Mouse (Mus musculus) MEL (cell line): ENCODE measurements at regions not wholly inside any gene's neighbourhood (a gene's known extent, or its start where the extent isn't known, plus 50 kb on each side); places are given as distances from the start of the nearest gene placed in this dataset.

Source experiments
- DNase-seq: peaks from one replicate; pipeline ENCODE4 v3.0.0; 2011; ENCODE audit warnings: low read depth, low spot score
- H3K27ac ChIP-seq: 2 replicates; pipeline ENCODE4 v1.5.1; 2012; ENCODE audit warnings: low read depth, mild to moderate bottlenecking, control low read depth, low read length, moderate library complexity; ENCODE audit not compliant: control insufficient read depth
- H3K27me3 ChIP-seq, 2 experiments: fragments of 150-350 bp in 1 of 2; sonication (generic) in 1 of 2; 2 replicates each; pipeline ENCODE4 v1.6.1; 2012; ENCODE audit warnings: low read length in 2 of 2, mild to moderate bottlenecking in 2 of 2, improper control_type of control experiment in 1 of 2, moderate library complexity in 1 of 2; ENCODE audit not compliant: insufficient read depth in 2 of 2, control insufficient read depth in 1 of 2
- H3K36me3 ChIP-seq, 2 experiments: 2 replicates each; pipeline ENCODE4 v1.6.1; 2012 to 2014; ENCODE audit warnings: low read length in 2 of 2, improper control_type of control experiment in 1 of 2, inconsistent platforms in 1 of 2, mild to moderate bottlenecking in 1 of 2; ENCODE audit not compliant: insufficient read depth in 2 of 2, control insufficient read depth in 1 of 2
- H3K4me1 ChIP-seq, 2 experiments: fragments of 150-350 bp in 1 of 2; sonication (generic) in 1 of 2; 2 replicates each; pipeline ENCODE4 v1.6.1; 2012; ENCODE audit warnings: low read length in 2 of 2, improper control_type of control experiment in 1 of 2, mild to moderate bottlenecking in 1 of 2; ENCODE audit not compliant: insufficient read depth in 2 of 2, control insufficient read depth in 1 of 2
- H3K4me3 ChIP-seq, 2 experiments: fragments of 150-350 bp in 1 of 2; sonication (generic) in 1 of 2; 2 replicates each; pipeline ENCODE4 v1.5.1; 2012; ENCODE audit warnings: low read depth in 2 of 2, low read length in 2 of 2, mild to moderate bottlenecking in 2 of 2, moderate library complexity in 2 of 2, control low read depth in 1 of 2, improper control_type of control experiment in 1 of 2; ENCODE audit not compliant: control insufficient read depth in 1 of 2, insufficient read depth in 1 of 2
- H3K79me2 ChIP-seq: 2 replicates; pipeline ENCODE4 v1.6.1; 2012; ENCODE audit warnings: mild to moderate bottlenecking, low read length, moderate library complexity; ENCODE audit not compliant: control insufficient read depth, poor library complexity, insufficient read depth
- H3K9ac ChIP-seq: 2 replicates; pipeline ENCODE4 v1.6.1; 2012; ENCODE audit warnings: low read depth, mild to moderate bottlenecking, control low read depth, low read length, moderate library complexity; ENCODE audit not compliant: control insufficient read depth, poor library complexity, severe bottlenecking
- H3K9me3 ChIP-seq: fragments of 150-350 bp; sonication (generic); replicated peaks from 2 replicates; pipeline ENCODE4 v1.6.1; 2012; ENCODE audit warnings: mild to moderate bottlenecking, low read length, improper control_type of control experiment, moderate library complexity; ENCODE audit not compliant: insufficient read depth
- CHD1 ChIP-seq: IDR thresholded peaks from 2 replicates; pipeline ENCODE4 v1.6.1; 2012; ENCODE audit warnings: low read depth, mild to moderate bottlenecking, inconsistent platforms, low read length, improper control_type of control experiment
- CHD2 ChIP-seq: IDR thresholded peaks from 2 replicates; pipeline ENCODE4 v1.6.1; 2011; ENCODE audit warnings: low read length, improper control_type of control experiment
- CTCF ChIP-seq, 3 experiments: IDR thresholded peaks in 2 of 3; conservative IDR thresholded peaks in 1 of 3; 2 replicates each; pipeline ENCODE4 v1.5.1; 2011 to 2012; ENCODE audit warnings: low read length in 3 of 3, low read depth in 2 of 3, mild to moderate bottlenecking in 2 of 3, improper control_type of control experiment in 1 of 3, inconsistent platforms in 1 of 3, mixed read lengths in 1 of 3, moderate library complexity in 1 of 3; ENCODE audit not compliant: control insufficient read depth in 1 of 3, insufficient read depth in 1 of 3, poor library complexity in 1 of 3, severe bottlenecking in 1 of 3
- ELF1 ChIP-seq: IDR thresholded peaks from 2 replicates; pipeline ENCODE4 v1.6.1; 2014; ENCODE audit warnings: low read depth, mild to moderate bottlenecking, inconsistent platforms, low read length, improper control_type of control experiment, moderate library complexity
- GATA1 ChIP-seq: IDR thresholded peaks from 2 replicates; pipeline ENCODE4 v1.6.1; 2011; ENCODE audit warnings: low read depth, low read length, improper control_type of control experiment
- HCFC1 ChIP-seq: IDR thresholded peaks from 2 replicates; pipeline ENCODE4 v1.6.1; 2012; ENCODE audit warnings: low read depth, mild to moderate bottlenecking, inconsistent platforms, low read length, improper control_type of control experiment, moderate library complexity
- JUND ChIP-seq: IDR thresholded peaks from 2 replicates; pipeline ENCODE4 v1.6.1; 2011; ENCODE audit warnings: low read depth, mild to moderate bottlenecking, improper control_type of control experiment, low read length
- KAT2A ChIP-seq: conservative IDR thresholded peaks from 2 replicates; pipeline ENCODE4 v1.6.1; 2012; ENCODE audit warnings: low read depth, low read length, improper control_type of control experiment, inconsistent platforms
- MAFK ChIP-seq: IDR thresholded peaks from 2 replicates; pipeline ENCODE4 v1.6.1; 2011; ENCODE audit warnings: low read depth, mild to moderate bottlenecking, low read length, improper control_type of control experiment, borderline replicate concordance
- MAX ChIP-seq: IDR thresholded peaks from 2 replicates; pipeline ENCODE4 v1.6.1; 2011; ENCODE audit warnings: low read length, improper control_type of control experiment
- MAZ ChIP-seq: IDR thresholded peaks from 2 replicates; pipeline ENCODE4 v1.6.1; 2012; ENCODE audit warnings: low read depth, mild to moderate bottlenecking, inconsistent platforms, low read length, improper control_type of control experiment
- MEF2A ChIP-seq: IDR thresholded peaks from 2 replicates; pipeline ENCODE4 v1.6.1; 2014; ENCODE audit warnings: low read depth, mild to moderate bottlenecking, inconsistent platforms, low read length, improper control_type of control experiment; ENCODE audit not compliant: poor library complexity, insufficient replicate concordance, severe bottlenecking; ENCODE audit errors: extremely low read depth
- MYB ChIP-seq: IDR thresholded peaks from 2 replicates; pipeline ENCODE4 v1.6.1; 2011; ENCODE audit warnings: mild to moderate bottlenecking, low read depth, low read length, improper control_type of control experiment
- MYC ChIP-seq: IDR thresholded peaks from 2 replicates; pipeline ENCODE4 v1.6.1; 2011; ENCODE audit warnings: low read depth, mild to moderate bottlenecking, low read length, improper control_type of control experiment, moderate library complexity
- POLR2A ChIP-seq, 2 experiments: IDR thresholded peaks; 2 replicates each; pipeline ENCODE4 v1.6.1; 2011 to 2012; ENCODE audit warnings: low read length in 2 of 2, mild to moderate bottlenecking in 2 of 2, control low read depth in 1 of 2, improper control_type of control experiment in 1 of 2, low read depth in 1 of 2, moderate library complexity in 1 of 2; ENCODE audit not compliant: control insufficient read depth in 1 of 2, insufficient read depth in 1 of 2, poor library complexity in 1 of 2
- RCOR1 ChIP-seq: IDR thresholded peaks from 2 replicates; pipeline ENCODE4 v1.6.1; 2012; ENCODE audit warnings: low read depth, mild to moderate bottlenecking, inconsistent platforms, low read length, improper control_type of control experiment
- SIN3A ChIP-seq: IDR thresholded peaks from 2 replicates; pipeline ENCODE4 v1.6.1; 2012; ENCODE audit warnings: low read length, improper control_type of control experiment, inconsistent platforms
- SMC3 ChIP-seq: IDR thresholded peaks from 2 replicates; pipeline ENCODE4 v1.6.1; 2011; ENCODE audit warnings: low read depth, low read length, improper control_type of control experiment
- TBP ChIP-seq: IDR thresholded peaks from 2 replicates; pipeline ENCODE4 v1.8.0; 2011; ENCODE audit warnings: low read depth, low read length, improper control_type of control experiment
- USF1 ChIP-seq: IDR thresholded peaks from 2 replicates; pipeline ENCODE4 v1.6.1; 2014; ENCODE audit warnings: low read depth, mild to moderate bottlenecking, inconsistent platforms, low read length, improper control_type of control experiment, moderate library complexity
- USF2 ChIP-seq, 2 experiments: IDR thresholded peaks; 2 replicates each; pipeline ENCODE4 v1.6.1; 2011 to 2012; ENCODE audit warnings: improper control_type of control experiment in 2 of 2, low read length in 2 of 2, borderline replicate concordance in 1 of 2, inconsistent platforms in 1 of 2, low read depth in 1 of 2, mild to moderate bottlenecking in 1 of 2; ENCODE audit not compliant: insufficient read depth in 1 of 2
- ZC3H11A ChIP-seq: IDR thresholded peaks from 2 replicates; pipeline ENCODE4 v1.6.1; 2012; ENCODE audit warnings: low read depth, mild to moderate bottlenecking, inconsistent platforms, low read length, improper control_type of control experiment
- ZNF384 ChIP-seq: IDR thresholded peaks from 2 replicates; pipeline ENCODE4 v1.6.1; 2012; ENCODE audit warnings: low read depth, mild to moderate bottlenecking, inconsistent platforms, low read length, improper control_type of control experiment

GRCm38 (mm10) chr3:128413481-128413880 is 517.4 kb upstream of the Fam241a start:
- no peak for TF ChIP-seq MYC
- TF ChIP-seq CHD2, result no peak
- no peak for TF ChIP-seq KAT2A
- no peak for TF ChIP-seq TBP
- TF ChIP-seq ZNF384, result no peak
- TF ChIP-seq MEF2A, result no peak
- TF ChIP-seq SIN3A, result no peak
- no peak for TF ChIP-seq MYB
- TF ChIP-seq ELF1, result no peak
- no peak for TF ChIP-seq MAX
- no peak for TF ChIP-seq HCFC1
- TF ChIP-seq ZC3H11A, result no peak
- TF ChIP-seq GATA1, result no peak
- TF ChIP-seq USF1, result no peak
- H3K4me3 ChIP-seq, result no peak overlapping the region
- H3K4me1 ChIP-seq, result no peaks in the 10 kb centered on the region
- no peaks in the 10 kb centered on the region for H3K9me3 ChIP-seq
- DNase-seq, result no peak
- no peaks in the 10 kb centered on the region for H3K27me3 ChIP-seq
- no peak overlapping the region for H3K27ac ChIP-seq
- no peak overlapping the region for H3K9ac ChIP-seq
- no peaks in the 10 kb centered on the region for H3K79me2 ChIP-seq
- H3K36me3 ChIP-seq, result no peaks in the 10 kb centered on the region

DNA sequence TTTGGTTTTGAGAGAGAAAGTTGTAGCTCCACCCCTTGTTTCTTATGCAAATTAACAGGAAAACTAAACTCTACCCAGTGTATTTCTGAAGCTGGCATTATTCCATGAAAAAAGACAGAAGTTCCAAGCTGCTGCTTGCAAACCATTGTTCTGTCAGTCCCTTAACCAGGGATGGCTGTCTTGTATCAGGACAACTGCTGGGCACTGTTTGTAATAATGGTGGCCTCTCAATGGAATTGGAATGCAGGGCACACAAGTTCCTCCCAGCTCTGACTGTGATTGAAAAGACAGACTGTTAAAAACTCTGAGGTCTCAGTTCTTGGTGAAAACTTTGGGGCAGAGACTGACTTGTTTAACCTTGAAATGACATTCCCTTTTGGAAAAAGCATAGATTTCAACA is 516.0 kb upstream of the Fam241a start:
- H3K4me1 ChIP-seq, result no peaks in the 10 kb centered on the region
- no peaks in the 10 kb centered on the region for H3K79me2 ChIP-seq
- no peak for DNase-seq
- H3K9me3 ChIP-seq, result no peaks in the 10 kb centered on the region
- H3K27me3 ChIP-seq, result no peaks in the 10 kb centered on the region
- no peak overlapping the region for H3K4me3 ChIP-seq
- H3K36me3 ChIP-seq, result no peaks in the 10 kb centered on the region
- H3K27ac ChIP-seq, result no peak overlapping the region
- H3K9ac ChIP-seq, result no peak overlapping the region
- TF ChIP-seq MYB (no peak), ZC3H11A (no peak)

- H3K4me3 ChIP-seq, result no peak overlapping the region
Measured at GRCm38 (mm10) chr3:128394805-128395204, 498.7 kb upstream of the Fam241a start.

More at GRCm38 (mm10) chr3:128394805-128395204, 498.7 kb upstream of the Fam241a start:
- Histone ChIP-seq H3K9ac (no peak overlapping the region), H3K27me3 (no peaks in the 10 kb centered on the region), H3K9me3 (no peaks in the 10 kb centered on the region), H3K36me3 (no peaks in the 10 kb centered on the region), H3K79me2 (no peaks in the 10 kb centered on the region), H3K4me1 (no peaks in the 10 kb centered on the region), H3K27ac (no peak overlapping the region)
- TF ChIP-seq RCOR1 (no peak), SIN3A (no peak), CTCF (IDR thresholded peaks at IDR 0.05 in 2 of 3, conservative IDR thresholded peaks at IDR 0.05 in 1 of 3; ENCODE audit: control insufficient read depth in 1 of 3, insufficient read depth in 1 of 3, low read depth in 2 of 3, low read length in 3 of 3, poor library complexity in 1 of 3, severe bottlenecking in 1 of 3) (no peak), KAT2A (no peak), JUND (no peak), MAFK (no peak), USF2 (IDR thresholded peaks at IDR 0.05; ENCODE audit: borderline replicate concordance in 1 of 2, insufficient read depth in 1 of 2, low read depth in 1 of 2, low read length in 2 of 2) (no peak), CHD1 (no peak), MAZ (no peak), ZNF384 (no peak), SMC3 (no peak), POLR2A (IDR thresholded peaks at IDR 0.05; ENCODE audit: control insufficient read depth in 1 of 2, insufficient read depth in 1 of 2, low read depth in 1 of 2, low read length in 2 of 2, poor library complexity in 1 of 2) (no peak), ELF1 (no peak), TBP (no peak), MEF2A (no peak), HCFC1 (no peak)
- DNase-seq, result no peak
